Comparison of ENCODE assay signal across 24 mouse cellular contexts in the genomic region with DNA sequence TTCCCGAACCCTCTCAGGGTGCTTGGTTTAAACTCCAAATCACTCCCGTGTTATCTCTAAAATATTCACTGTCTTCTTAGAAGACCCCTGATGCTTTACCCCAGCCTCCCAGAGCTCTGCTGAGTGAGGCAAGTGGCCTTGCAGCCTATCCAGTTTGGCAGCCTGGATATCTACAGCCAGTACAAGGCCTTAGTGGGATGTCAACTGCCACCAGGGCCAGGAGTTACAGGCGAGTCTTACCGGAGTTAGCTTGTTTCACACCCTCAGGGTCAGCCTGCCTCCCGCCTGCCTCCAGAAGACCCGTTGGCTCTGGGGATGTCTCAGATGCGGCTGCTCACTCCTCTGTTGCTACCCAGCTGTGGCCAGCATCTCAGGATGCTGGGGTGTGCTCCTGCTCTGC. TPM values are rescaled to one million over a fixed set of nuclear protein-coding genes. Genes with fewer than 3 reads are reported as not detected.
DNase-seq lines count a peak whose midpoint lies in the region; ATAC-seq lines count a peak whose summit lies in the region.
"Had no signal": no experiment of that assay in that cellular context is flagged by ENCODE, and none has a peak within 500 bp of the region (broad histone marks: within the 10 kb centered on the region; RNA-seq: fewer than 3 reads in every experiment).

No protein-coding gene starts in this region.

- peaks cover 24% of the 10 kb centered on the region for H3K27me3 ChIP-seq in forebrain, embryonic 10.5 days (ENCODE audit: poor library complexity, severe bottlenecking)
- H3K27me3 ChIP-seq in forebrain, embryonic 11.5 days (ENCODE audit: control insufficient read depth, insufficient read depth, low read length): no peaks in the 10 kb centered on the region
- peaks cover 6% of the 10 kb centered on the region; the same call in 1 of the 2 replicates for H3K27me3 ChIP-seq in midbrain, embryonic 10.5 days (ENCODE audit: low read depth, poor library complexity, severe bottlenecking)
- H3K27me3 ChIP-seq in midbrain, embryonic 16.5 days (ENCODE audit: control insufficient read depth, insufficient read depth, low read depth, low read length): no peaks in the 10 kb centered on the region
- no peaks in the 10 kb centered on the region for H3K27me3 ChIP-seq in embryonic facial prominence, embryonic 10.5 days (replicated peaks; ENCODE audit: low read depth, poor library complexity, severe bottlenecking)
- H3K27me3 ChIP-seq: CH12.LX; forebrain, embryonic 15.5 days; Patski had no signal

- 70% methylated on average over 7 of the region's 7 CpGs for WGBS in forebrain, embryonic 10.5 days
- 69% methylated on average over 7 of the region's 7 CpGs for WGBS in forebrain, embryonic 11.5 days
- 79% methylated on average over 7 of the region's 7 CpGs for WGBS in midbrain, embryonic 10.5 days
- 69% methylated on average over 7 of the region's 7 CpGs for WGBS in midbrain, embryonic 16.5 days
- WGBS in embryonic facial prominence, embryonic 10.5 days: 59% methylated on average over 7 of the region's 7 CpGs

- peak; percentile 37 for DNase-seq in adrenal gland, postnatal 10 days
- no peak for DNase-seq in adrenal gland, postnatal 25 days
- DNase-seq in forebrain, embryonic 10.5 days (ENCODE audit: extremely low spot score, low spot score): no peak
- no peak for DNase-seq in forebrain, embryonic 11.5 days (ENCODE audit: low spot score)
- no peak for DNase-seq in midbrain, embryonic 10.5 days (ENCODE audit: low spot score)
- DNase-seq in embryonic facial prominence, embryonic 10.5 days (ENCODE audit: low spot score): no peak
- DNase-seq: B cell, adult 2 months; cerebellum, adult 11-12 months; cerebellum, adult 8-10 months; cerebellum, postnatal 10 days; cerebellum, postnatal 36 days; embryo, embryonic 11 days; gastrocnemius, postnatal 10 days; gastrocnemius, postnatal 36 days; kidney, adult 2 months had no signal

- no peak for ATAC-seq in forebrain, embryonic 11.5 days (replicated peaks; ENCODE audit: low FRiP score)
- no peak for ATAC-seq in midbrain, embryonic 16.5 days
- ATAC-seq: forebrain, embryonic 15.5 days; intestine, postnatal 0 days; Patski had no signal

- H3K36me3 ChIP-seq in forebrain, embryonic 10.5 days (replicated peaks): no peaks in the 10 kb centered on the region
- no peaks in the 10 kb centered on the region for H3K36me3 ChIP-seq in forebrain, embryonic 11.5 days (ENCODE audit: control insufficient read depth, insufficient read depth, low read length)
- no peaks in the 10 kb centered on the region for H3K36me3 ChIP-seq in midbrain, embryonic 10.5 days
- H3K36me3 ChIP-seq in midbrain, embryonic 16.5 days (ENCODE audit: control insufficient read depth, insufficient read depth, low read length): no peaks in the 10 kb centered on the region
- no peaks in the 10 kb centered on the region for H3K36me3 ChIP-seq in embryonic facial prominence, embryonic 10.5 days (replicated peaks)
- H3K36me3 ChIP-seq: forebrain, embryonic 12.5 days; forebrain, embryonic 15.5 days; G1E had no signal

- H3K4me2 ChIP-seq in forebrain, embryonic 11.5 days (ENCODE audit: low read depth, low read length, severe bottlenecking): no peak overlapping the region
- no peak overlapping the region for H3K4me2 ChIP-seq in midbrain, embryonic 16.5 days (ENCODE audit: low read length)
- H3K4me2 ChIP-seq: forebrain, embryonic 12.5 days; forebrain, embryonic 15.5 days; heart, embryonic 11.5 days; hindbrain, embryonic 14.5 days had no signal

- no peak overlapping the region for H3K9ac ChIP-seq in forebrain, embryonic 11.5 days (ENCODE audit: low read length)
- no peak overlapping the region for H3K9ac ChIP-seq in midbrain, embryonic 16.5 days (ENCODE audit: low read depth, low read length)
- H3K9ac ChIP-seq: forebrain, embryonic 12.5 days; forebrain, embryonic 15.5 days; hindbrain, embryonic 14.5 days had no signal

- H3K4me1 ChIP-seq in forebrain, embryonic 10.5 days: peaks cover 29% of the 10 kb centered on the region
- peaks cover 7% of the 10 kb centered on the region for H3K4me1 ChIP-seq in forebrain, embryonic 11.5 days (replicated peaks; ENCODE audit: control insufficient read depth, insufficient read depth, low read length)
- H3K4me1 ChIP-seq in midbrain, embryonic 10.5 days: peaks cover 33% of the 10 kb centered on the region
- H3K4me1 ChIP-seq in midbrain, embryonic 16.5 days (ENCODE audit: control insufficient read depth, insufficient read depth, low read length): peaks cover 9% of the 10 kb centered on the region
- H3K4me1 ChIP-seq in embryonic facial prominence, embryonic 10.5 days: peaks cover 28% of the 10 kb centered on the region

- H3K27ac ChIP-seq in forebrain, embryonic 10.5 days: peak overlapping the region; percentile 51; the same call in 1 of the 2 replicates
- no peak overlapping the region for H3K27ac ChIP-seq in forebrain, embryonic 11.5 days (ENCODE audit: low read depth, low read length)
- peak overlapping the region; percentile 75 for H3K27ac ChIP-seq in midbrain, embryonic 10.5 days (replicated peaks)
- no peak overlapping the region for H3K27ac ChIP-seq in midbrain, embryonic 16.5 days (ENCODE audit: low read length)
- peak overlapping the region; percentile 8; the same call in 1 of the 2 replicates for H3K27ac ChIP-seq in embryonic facial prominence, embryonic 10.5 days (replicated peaks)
- H3K27ac ChIP-seq: forebrain, embryonic 12.5 days; forebrain, embryonic 15.5 days; hindbrain, embryonic 14.5 days had no signal

- H3K9me3 ChIP-seq in forebrain, embryonic 10.5 days: no peaks in the 10 kb centered on the region
- H3K9me3 ChIP-seq in forebrain, embryonic 11.5 days (ENCODE audit: control insufficient read depth, low read length): no peaks in the 10 kb centered on the region
- H3K9me3 ChIP-seq in midbrain, embryonic 10.5 days (replicated peaks): no peaks in the 10 kb centered on the region
- H3K9me3 ChIP-seq in midbrain, embryonic 16.5 days (replicated peaks; ENCODE audit: control insufficient read depth, low read length, poor library complexity, severe bottlenecking): no peaks in the 10 kb centered on the region
- no peaks in the 10 kb centered on the region for H3K9me3 ChIP-seq in embryonic facial prominence, embryonic 10.5 days
- H3K9me3 ChIP-seq: forebrain, embryonic 12.5 days; forebrain, embryonic 15.5 days; G1E had no signal

- no peak overlapping the region for H3K4me3 ChIP-seq in forebrain, embryonic 10.5 days
- H3K4me3 ChIP-seq in forebrain, embryonic 11.5 days (ENCODE audit: low read depth, low read length): no peak overlapping the region
- no peak overlapping the region for H3K4me3 ChIP-seq in midbrain, embryonic 10.5 days
- H3K4me3 ChIP-seq in midbrain, embryonic 16.5 days (ENCODE audit: low read depth, low read length): no peak overlapping the region
- H3K4me3 ChIP-seq in embryonic facial prominence, embryonic 10.5 days: no peak overlapping the region
- H3K4me3 ChIP-seq: forebrain, embryonic 12.5 days; forebrain, embryonic 15.5 days had no signal

RNA-seq across cellular contexts. Expression of gene Mrps23, which starts 14.4 kb away (rescaled TPM):
- total RNA-seq in adrenal gland, postnatal 10 days (2021): 100 to 1,000 TPM; 175 to 192 TPM
- total RNA-seq in adrenal gland, postnatal 25 days (2021): 133 and 199 TPM in 2 replicates
- 65.5 and 72.6 TPM in 2 replicates for polyA plus RNA-seq in forebrain, embryonic 10.5 days (2016; fragmentation: Nextera tagmentation; extraction: Ambion mirVana)
- 70.8 and 71.7 TPM in 2 replicates for polyA plus RNA-seq in forebrain, embryonic 11.5 days (2014; fragmentation: Nextera tagmentation; extraction: Ambion mirVana)
- polyA plus RNA-seq in midbrain, embryonic 10.5 days (2016; fragmentation: Nextera tagmentation; extraction: Ambion mirVana): 70.6 and 78.8 TPM in 2 replicates
- 65.4 and 66.9 TPM in 2 replicates for polyA plus RNA-seq in midbrain, embryonic 16.5 days (2015; fragmentation: Nextera tagmentation; extraction: Ambion mirVana)
- polyA plus RNA-seq in embryonic facial prominence, embryonic 10.5 days (2016; fragmentation: Nextera tagmentation; extraction: Ambion mirVana): 60.4 and 71.7 TPM in 2 replicates

Comparison
In these comparisons a context has a peak if more than half of its experiments do, and no peak if none do; other contexts are left out.
1. H3K27ac ChIP-seq: peak in forebrain, embryonic 10.5 days (single experiment), midbrain, embryonic 10.5 days (single experiment) and embryonic facial prominence, embryonic 10.5 days (single experiment); none in forebrain, embryonic 11.5 days (single experiment) and midbrain, embryonic 16.5 days (single experiment).